Mouse (Mus musculus) layer of hippocampus, adult 11-12 months (tissue): Measurements from ENCODE around the gene Aipl1.

Source experiments
- DNase-seq: peaks from one replicate; pipeline ENCODE4 v3.0.0; 2022; ENCODE audit warnings: low spot score

Gene Aipl1

GRCm38 (mm10) chr11:72050168-72050894 lies 13.0 kb upstream of the Aipl1 start:
- no peak for DNase-seq

- DNase-seq: no peak
These were observed 12.0 kb upstream of the Aipl1 start for GRCm38 (mm10) chr11:72049171-72049759.

- DNase-seq: no peak
These were observed 11.4 kb upstream of the Aipl1 start for GRCm38 (mm10) chr11:72048730-72049129.

GRCm38 (mm10) chr11:72044231-72044630 lies 6.9 kb upstream of the Aipl1 start:
- DNase-seq: no peak

- no peak for DNase-seq
These were observed 5.3 kb upstream of the Aipl1 start for GRCm38 (mm10) chr11:72042631-72043030.

- peak; percentile 80 for DNase-seq
These were observed 4.7 kb upstream of the Aipl1 start, which contains the start of gene Pimreg for GRCm38 (mm10) chr11:72041768-72042607. TSS of gene Pimreg (plus strand) at chr11:72042032.

- DNase-seq: no peak
These were observed 4.0 kb upstream of the Aipl1 start for GRCm38 (mm10) chr11:72041290-72041767.

- no peak for DNase-seq
These were observed 2.5 kb upstream of the Aipl1 start for GRCm38 (mm10) chr11:72039599-72040386.

GRCm38 (mm10) chr11:72037996-72038395 lies 687 bp upstream of the Aipl1 start:
- DNase-seq: peak; percentile 86

- DNase-seq: no peak
These were observed 4.7 kb downstream of the Aipl1 start for GRCm38 (mm10) chr11:72032589-72032988.

GRCm38 (mm10) chr11:72032091-72032490 lies 5.2 kb downstream of the Aipl1 start:
- no peak for DNase-seq

GRCm38 (mm10) chr11:72031353-72031752 lies 6.0 kb downstream of the Aipl1 start:
- DNase-seq: no peak

GRCm38 (mm10) chr11:72029143-72029542 lies 8.2 kb downstream of the Aipl1 start:
- peak; percentile 37 for DNase-seq

- no peak for DNase-seq
These were observed 9.5 kb downstream of the Aipl1 start for GRCm38 (mm10) chr11:72027836-72028235.

- DNase-seq: no peak
These were observed 10.8 kb downstream of the Aipl1 start for GRCm38 (mm10) chr11:72026516-72026915.

GRCm38 (mm10) chr11:72025843-72026242 lies 11.5 kb downstream of the Aipl1 start:
- no peak for DNase-seq

GRCm38 (mm10) chr11:72024193-72024781 lies 13.0 kb downstream of the Aipl1 start:
- peak; percentile 67 for DNase-seq

GRCm38 (mm10) chr11:72023581-72023980 lies 13.7 kb downstream of the Aipl1 start:
- DNase-seq: no peak

- no peak for DNase-seq
These were observed 14.5 kb downstream of the Aipl1 start for GRCm38 (mm10) chr11:72022827-72023226.

- DNase-seq: no peak
These were observed 16.3 kb downstream of the Aipl1 start for GRCm38 (mm10) chr11:72021015-72021414.

- DNase-seq: no peak
These were observed 20.1 kb downstream of the Aipl1 start for GRCm38 (mm10) chr11:72017253-72017601.
